Mouse (Mus musculus): ENCODE results near the gene Mon2.

The Mon2 gene

DNA sequence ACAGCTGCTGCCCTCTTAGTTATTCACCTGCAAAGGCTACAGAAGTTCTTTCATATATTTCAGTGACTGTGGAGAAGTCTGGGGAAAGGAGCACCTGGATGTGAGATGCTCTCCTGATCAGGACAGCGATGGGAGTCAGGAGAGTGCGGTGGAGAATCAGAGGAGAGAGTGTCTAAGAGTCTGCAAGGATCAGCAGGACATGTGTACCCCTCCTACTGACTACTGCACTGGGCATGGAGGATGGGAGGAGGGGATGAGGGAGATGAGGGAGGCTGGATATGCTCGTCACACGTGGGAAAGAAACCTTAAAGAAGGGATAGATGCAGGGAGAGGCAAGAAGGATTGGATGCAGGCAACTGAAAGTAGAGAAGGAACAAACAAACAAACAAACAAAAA lies 112.1 kb downstream of the Mon2 start:
- in situ Hi-C loops (cut with MseI, MboI), result no loop called here

DNA sequence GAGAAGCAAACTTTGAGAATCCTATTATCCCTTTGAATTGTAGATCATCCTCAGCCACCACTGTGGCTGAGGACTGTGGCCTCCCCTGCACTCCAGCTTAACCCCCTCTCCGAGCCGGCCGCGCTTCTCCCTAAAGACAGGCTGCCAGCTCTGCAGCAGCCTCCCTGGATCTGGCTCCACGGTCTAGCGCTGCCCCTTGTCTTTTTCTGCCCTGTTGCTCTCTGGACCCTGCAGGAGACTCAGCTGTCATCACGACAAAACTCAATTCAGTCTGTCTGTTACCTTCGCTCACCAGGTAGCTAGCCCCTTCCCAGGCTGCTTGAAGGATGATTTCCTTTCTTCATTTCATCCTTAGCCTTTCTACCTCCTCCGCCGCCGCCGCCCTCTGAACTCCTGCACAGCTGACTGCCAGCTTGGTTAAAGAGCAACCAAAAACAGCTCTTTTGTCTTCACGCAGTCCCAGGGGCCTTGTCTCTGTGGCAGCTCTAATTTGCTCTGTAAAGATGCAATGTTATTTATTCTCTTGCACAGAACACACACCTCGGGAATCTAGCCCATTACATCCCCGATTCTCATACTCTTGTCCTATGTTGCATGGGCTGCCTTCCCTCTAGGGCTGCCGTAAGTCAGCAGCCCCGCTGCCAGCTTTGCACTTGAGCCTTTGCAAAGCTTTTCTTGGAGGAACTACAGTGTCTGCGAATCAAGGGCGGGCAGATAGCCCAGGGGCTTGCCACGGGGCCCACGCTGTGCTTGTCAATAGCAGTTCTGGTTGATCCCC lies 112.7 kb downstream of the Mon2 start:
- in situ Hi-C loops (cut with MseI, MboI), result no loop called here

DNA sequence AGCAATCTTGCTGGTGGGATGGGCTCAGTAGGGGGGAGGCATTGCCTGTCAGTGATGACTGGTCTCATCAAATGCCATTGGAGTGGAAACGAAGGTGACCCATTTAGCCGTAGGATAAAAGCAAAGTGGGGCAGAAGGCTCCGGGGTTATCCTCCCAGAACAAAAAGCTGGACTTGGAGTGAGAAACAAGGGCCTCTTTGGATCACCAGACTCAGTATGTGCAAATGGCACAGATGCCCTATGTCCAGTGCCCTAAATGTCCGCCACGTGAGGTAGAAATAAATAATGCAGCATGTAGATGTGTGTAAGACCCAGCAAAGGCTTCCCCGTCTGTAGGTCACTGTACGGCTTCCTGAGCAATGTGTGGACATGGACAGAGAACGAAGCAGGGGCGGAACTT lies 113.7 kb downstream of the Mon2 start:
- in situ Hi-C loops (cut with MseI, MboI), result no loop called here

DNA sequence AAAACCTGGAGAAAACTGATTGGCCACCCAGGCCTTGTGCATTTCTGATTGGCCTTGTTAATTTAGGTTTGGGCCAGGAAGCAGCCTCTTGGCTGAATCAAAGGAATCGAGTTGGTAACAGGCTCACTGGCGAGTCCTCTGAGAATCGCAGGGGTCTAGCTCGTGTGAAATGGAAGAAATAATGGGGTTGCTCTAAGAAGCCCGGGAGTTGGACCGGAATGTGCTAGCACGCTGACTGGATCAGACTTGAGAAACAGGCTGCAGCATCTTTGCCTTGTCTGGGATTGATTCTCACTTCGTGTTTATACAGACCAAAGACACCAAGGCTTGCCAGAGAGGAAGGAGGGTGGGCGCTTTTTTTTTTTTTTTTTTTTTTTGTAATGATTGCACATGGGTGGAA lies 114.8 kb downstream of the Mon2 start:
- in situ Hi-C loops (cut with MseI, MboI), result no loop called here

DNA sequence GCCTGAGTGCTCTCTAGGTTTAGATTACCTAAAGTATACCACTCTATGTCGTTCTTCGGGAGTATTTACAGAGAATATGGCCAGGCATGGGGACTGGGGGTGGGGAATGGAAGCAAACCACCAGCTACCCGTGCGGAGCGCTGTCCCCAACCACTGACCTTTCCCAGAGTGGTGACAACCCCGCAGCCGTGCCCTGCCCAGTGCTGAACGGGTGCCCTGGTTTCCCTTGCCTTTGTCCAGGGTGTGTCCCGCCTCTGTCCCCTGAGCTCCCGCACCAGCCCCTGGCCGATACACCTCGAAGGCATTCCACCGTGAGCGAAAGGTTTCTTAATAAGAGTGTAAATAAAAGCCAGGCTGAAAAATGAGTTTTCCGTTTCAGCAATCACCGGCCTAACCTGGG lies 115.6 kb downstream of the Mon2 start:
- in situ Hi-C loops (cut with MseI, MboI), result no loop called here

DNA sequence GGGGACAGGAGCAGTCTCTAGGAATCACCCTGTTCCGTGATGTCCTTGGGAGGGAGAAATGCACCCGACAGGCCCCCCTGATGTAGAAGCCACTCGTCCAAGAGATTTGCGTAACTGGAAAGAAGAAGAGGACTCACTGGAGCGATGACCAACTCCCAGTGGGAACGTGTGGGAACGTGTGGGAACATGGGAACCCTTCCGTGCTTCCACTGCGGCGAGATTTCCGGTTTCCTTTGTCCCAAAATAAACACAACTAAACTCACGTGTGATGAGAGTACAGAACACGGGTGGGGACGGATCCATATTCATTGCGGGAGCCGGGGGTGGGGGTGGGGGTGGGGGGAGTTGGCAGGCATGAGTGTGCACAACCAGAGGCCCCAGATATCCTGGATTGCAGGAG lies 116.1 kb downstream of the Mon2 start:
- in situ Hi-C loops (cut with MseI, MboI), result no loop called here

DNA sequence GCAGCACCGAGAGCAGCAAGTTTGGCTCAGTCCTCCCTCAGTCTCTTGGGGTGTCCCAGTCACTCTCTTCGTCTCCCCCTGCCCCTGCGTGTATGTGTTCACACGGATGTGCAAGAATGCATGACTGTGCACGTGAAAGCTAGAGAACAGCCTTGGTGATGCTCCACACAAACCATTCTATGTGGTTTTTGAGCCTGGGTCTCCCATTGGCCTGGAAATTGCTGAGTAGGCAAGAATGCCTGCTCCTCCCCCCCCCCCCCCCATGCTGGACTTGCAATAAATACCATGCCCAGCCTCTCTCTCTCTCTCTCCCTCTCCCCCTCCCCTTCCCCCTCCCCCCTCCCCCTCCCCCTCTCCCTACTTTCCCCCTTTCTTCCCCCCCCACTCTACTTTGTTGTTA lies 117.6 kb downstream of the Mon2 start:
- in situ Hi-C loops (cut with MseI, MboI), result no loop called here

DNA sequence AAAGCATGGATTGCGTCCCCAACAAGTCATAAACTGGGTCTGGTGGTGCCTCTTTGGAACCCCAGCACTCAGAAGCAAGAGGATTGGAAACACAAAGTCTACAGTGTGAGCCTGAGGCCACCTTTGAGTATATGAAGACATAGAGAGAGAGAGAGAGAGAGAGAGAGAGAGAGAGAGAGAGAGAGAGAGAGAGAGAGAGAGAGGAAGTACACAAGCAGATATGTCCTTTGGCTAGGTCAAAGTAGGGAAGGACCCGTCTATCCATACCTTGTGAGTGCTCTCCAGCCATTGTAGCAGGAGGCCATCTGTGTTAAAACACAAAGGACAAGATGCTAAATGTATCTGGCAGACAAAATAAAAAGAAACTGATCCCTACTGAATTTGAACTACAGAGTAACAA lies 118.4 kb downstream of the Mon2 start:
- in situ Hi-C loops (cut with MseI, MboI), result no loop called here

DNA sequence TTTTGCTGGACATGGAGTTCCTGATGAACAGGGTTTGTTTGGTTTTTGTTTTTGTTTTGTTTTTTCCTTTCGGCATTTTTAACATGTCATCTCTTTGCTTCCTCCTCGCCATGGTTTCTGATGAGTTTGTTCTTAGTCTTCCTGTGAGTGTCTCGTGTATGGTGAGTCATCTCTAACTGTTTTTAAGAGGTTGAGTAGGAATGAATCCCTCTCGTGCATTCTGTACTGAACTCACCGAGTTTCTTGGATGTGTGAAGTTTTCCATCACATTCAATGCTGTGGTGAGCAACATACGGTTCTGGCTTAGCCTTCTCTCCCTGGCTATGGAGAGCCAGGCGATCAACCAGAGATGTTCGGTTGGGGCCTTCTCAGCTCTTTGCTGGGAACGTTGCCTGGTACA lies 122.7 kb downstream of the Mon2 start:
- in situ Hi-C loops (cut with MseI, MboI), result no loop called here

DNA sequence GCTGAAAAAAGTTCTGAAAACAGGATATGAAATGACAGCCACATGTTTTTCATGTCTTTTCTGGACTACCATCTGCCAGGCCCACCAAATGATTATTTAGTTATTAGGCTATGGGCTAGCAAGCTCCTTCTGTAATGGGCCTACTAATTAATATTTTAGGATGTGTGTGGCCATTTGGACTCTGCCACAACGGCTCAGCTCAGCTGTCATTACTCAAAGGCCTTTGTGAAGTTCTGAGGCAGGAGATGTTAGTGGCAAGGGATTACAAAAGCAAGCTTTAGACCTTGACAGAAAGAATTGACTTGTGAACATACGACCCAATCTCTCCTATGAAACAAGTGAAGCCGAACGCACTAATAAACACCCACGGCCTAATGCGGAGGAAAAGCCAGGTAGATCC lies 125.3 kb downstream of the Mon2 start:
- in situ Hi-C loops (cut with MseI, MboI), result no loop called here

DNA sequence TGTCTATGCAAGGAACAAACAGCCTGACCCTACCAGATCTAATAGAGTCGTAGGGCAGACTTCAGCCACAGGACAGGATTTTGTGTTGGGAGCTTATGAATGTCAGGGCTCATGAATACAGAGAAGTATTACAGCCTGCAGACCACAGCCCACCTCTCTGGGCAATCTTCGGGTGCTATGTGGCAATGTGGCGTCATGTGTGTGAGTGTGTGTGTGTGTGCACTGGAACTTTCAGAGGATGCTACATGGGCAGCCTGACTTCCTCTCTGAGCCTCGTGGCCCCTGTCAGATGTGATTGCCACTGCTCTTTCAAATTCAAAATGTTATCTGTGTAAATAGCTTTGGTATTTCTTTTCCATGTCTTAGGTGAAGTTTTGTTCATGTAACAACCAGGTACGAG lies 131.4 kb downstream of the Mon2 start:
- in situ Hi-C loops (cut with MseI, MboI), result no loop called here

DNA sequence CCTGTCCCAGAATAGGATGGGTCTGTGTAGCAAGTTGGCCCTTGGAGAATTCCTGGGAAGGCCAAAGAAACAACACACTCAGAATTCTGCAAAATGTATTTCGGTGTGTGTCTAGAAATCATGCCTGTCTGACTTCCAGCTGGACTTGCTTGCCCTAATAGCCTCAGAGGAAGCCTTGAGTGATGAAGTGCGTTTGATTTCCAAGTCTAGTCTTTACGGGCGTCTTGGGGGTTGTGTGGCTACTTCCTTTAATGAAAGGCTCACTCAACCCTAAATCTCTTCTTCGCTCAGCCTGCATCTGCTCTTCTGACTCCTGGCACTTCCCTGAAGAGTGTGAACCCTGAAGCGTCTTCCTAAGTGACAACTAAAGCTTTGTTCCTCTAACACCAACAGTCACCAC lies 132.5 kb downstream of the Mon2 start:
- in situ Hi-C loops (cut with MseI, MboI), result no loop called here

DNA sequence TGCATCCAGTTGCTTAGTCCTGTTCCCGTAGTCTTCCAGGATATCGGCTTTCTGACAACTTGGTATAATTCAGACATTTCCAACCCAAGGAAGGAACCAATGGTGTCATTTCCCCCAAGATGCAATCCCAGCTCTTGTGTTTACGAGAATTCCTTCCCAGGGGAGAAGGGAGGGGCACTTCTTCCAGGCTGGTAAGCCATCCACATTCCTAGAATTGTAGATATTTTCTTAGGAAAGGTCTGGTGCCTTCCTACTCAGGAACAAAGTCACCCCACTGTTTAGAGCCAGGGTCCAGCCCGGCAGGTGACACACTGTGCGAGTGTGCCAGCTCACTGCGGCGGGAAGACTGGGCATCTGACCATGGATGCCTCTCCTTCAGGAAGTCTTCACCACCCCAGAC lies 133.5 kb downstream of the Mon2 start:
- in situ Hi-C loops (cut with MseI, MboI), result no loop called here

Data from mouse trophoblast stem cell (cell line).